Mouse (Mus musculus): Measurements from ENCODE around the gene Alpl. TPM values are rescaled to one million over a fixed set of nuclear protein-coding genes. Genes with fewer than 3 reads are reported as not detected.

The Alpl gene
- polyA plus RNA-seq, 1 experiment from 2014 or later, result 6.1 TPM

GRCm38 (mm10) chr4:137705379-137705778, 90.8 kb downstream of the Alpl start:
- Histone ChIP-seq H3K4me1 (ENCODE audit: control insufficient read depth, insufficient read depth, low read length) (peaks cover 15% of the 10 kb centered on the region), H3K36me3 (ENCODE audit: control insufficient read depth, insufficient read depth, low read length) (no peaks in the 10 kb centered on the region), H3K27ac (replicated peaks; ENCODE audit: low read depth, low read length) (no peak overlapping the region), H3K27me3 (ENCODE audit: control insufficient read depth, insufficient read depth, low read length) (no peaks in the 10 kb centered on the region), H3K9me3 (ENCODE audit: control insufficient read depth, low read length) (no peaks in the 10 kb centered on the region), H3K9ac (replicated peaks; ENCODE audit: low read length) (no peak overlapping the region), H3K4me2 (ENCODE audit: low read length) (no peak overlapping the region), H3K4me3 (replicated peaks; ENCODE audit: low read depth, low read length) (no peak overlapping the region)
- 84% methylated on average over 5 of the region's 5 CpGs for WGBS
- ATAC-seq (ENCODE audit: low FRiP score, low TSS enrichment) (no peak), DNase-seq (no peak)

DNA sequence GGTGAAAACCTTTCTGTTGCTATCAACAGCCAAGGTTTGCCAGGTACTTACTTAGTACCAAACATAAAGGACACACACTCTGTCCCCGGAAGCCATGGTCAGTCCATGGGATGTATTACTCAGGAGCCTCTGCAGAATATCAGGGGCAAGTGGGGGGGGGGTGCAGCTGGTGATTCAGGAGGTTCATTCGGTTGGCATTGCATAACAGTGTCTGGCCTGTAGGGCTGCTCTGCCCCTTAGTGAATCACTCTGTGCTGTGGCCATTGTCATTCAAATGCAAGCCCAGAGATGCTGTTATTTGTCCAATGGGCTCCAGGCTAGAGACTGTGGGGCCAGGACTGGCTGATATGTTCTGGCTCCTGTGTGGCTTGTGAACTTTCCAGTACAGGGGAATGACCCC, 91.6 kb downstream of the Alpl start:
- no peaks in the 10 kb centered on the region for H3K9me3 ChIP-seq (ENCODE audit: control insufficient read depth, low read length)
- H3K4me3 ChIP-seq (replicated peaks; ENCODE audit: low read depth, low read length), result no peak overlapping the region
- H3K4me2 ChIP-seq (ENCODE audit: low read length), result no peak overlapping the region
- WGBS, result 41% methylated on average over 2 of the region's 2 CpGs
- H3K27me3 ChIP-seq (ENCODE audit: control insufficient read depth, insufficient read depth, low read length), result no peaks in the 10 kb centered on the region
- no peaks in the 10 kb centered on the region for H3K36me3 ChIP-seq (ENCODE audit: control insufficient read depth, insufficient read depth, low read length)
- H3K9ac ChIP-seq (replicated peaks; ENCODE audit: low read length), result no peak overlapping the region
- ATAC-seq (ENCODE audit: low FRiP score, low TSS enrichment), result no peak
- no peak overlapping the region for H3K27ac ChIP-seq (replicated peaks; ENCODE audit: low read depth, low read length)
- no peak for DNase-seq
- peaks cover 14% of the 10 kb centered on the region for H3K4me1 ChIP-seq (ENCODE audit: control insufficient read depth, insufficient read depth, low read length)

GRCm38 (mm10) chr4:137703077-137703476, 93.1 kb downstream of the Alpl start:
- H3K4me1 ChIP-seq (ENCODE audit: control insufficient read depth, insufficient read depth, low read length), result peaks cover 11% of the 10 kb centered on the region
- no peaks in the 10 kb centered on the region for H3K9me3 ChIP-seq (ENCODE audit: control insufficient read depth, low read length)
- DNase-seq (no peak), ATAC-seq (ENCODE audit: low FRiP score, low TSS enrichment) (no peak)
- H3K4me2 ChIP-seq (ENCODE audit: low read length), result no peak overlapping the region
- no peak overlapping the region for H3K4me3 ChIP-seq (replicated peaks; ENCODE audit: low read depth, low read length)
- H3K27ac ChIP-seq (replicated peaks; ENCODE audit: low read depth, low read length), result no peak overlapping the region
- no peak overlapping the region for H3K9ac ChIP-seq (replicated peaks; ENCODE audit: low read length)
- no peaks in the 10 kb centered on the region for H3K27me3 ChIP-seq (ENCODE audit: control insufficient read depth, insufficient read depth, low read length)
- no peaks in the 10 kb centered on the region for H3K36me3 ChIP-seq (ENCODE audit: control insufficient read depth, insufficient read depth, low read length)
- 86% methylated on average over 5 of the region's 5 CpGs for WGBS

DNA sequence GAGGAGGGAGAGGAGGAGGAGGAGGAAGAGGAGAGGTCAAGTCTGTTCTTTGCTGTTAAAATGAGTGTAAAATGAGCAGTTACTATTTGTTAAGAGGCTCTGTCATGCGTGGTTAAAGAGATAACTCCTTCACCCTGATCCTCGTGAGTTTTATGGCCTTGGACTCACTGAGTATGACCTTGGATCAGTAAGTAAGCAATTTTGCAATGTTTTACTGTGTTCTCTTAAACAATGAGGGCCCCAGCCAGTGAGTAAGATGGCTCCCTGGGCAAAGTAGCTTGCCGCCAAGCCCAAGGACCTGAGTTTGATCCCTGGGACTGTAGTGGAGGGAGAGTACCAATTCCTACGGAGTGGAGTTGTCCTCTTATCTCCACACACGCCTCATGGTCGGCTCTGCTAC, 95.2 kb downstream of the Alpl start:
- H3K4me3 ChIP-seq (replicated peaks; ENCODE audit: low read depth, low read length), result no peak overlapping the region
- DNase-seq (no peak), ATAC-seq (ENCODE audit: low FRiP score, low TSS enrichment) (no peak)
- 75% methylated on average over 6 of the region's 6 CpGs for WGBS
- H3K4me2 ChIP-seq (ENCODE audit: low read length), result no peak overlapping the region
- H3K36me3 ChIP-seq (ENCODE audit: control insufficient read depth, insufficient read depth, low read length), result no peaks in the 10 kb centered on the region
- no peak overlapping the region for H3K27ac ChIP-seq (replicated peaks; ENCODE audit: low read depth, low read length)
- no peaks in the 10 kb centered on the region for H3K4me1 ChIP-seq (ENCODE audit: control insufficient read depth, insufficient read depth, low read length)
- H3K9ac ChIP-seq (replicated peaks; ENCODE audit: low read length), result no peak overlapping the region
- H3K9me3 ChIP-seq (ENCODE audit: control insufficient read depth, low read length), result no peaks in the 10 kb centered on the region
- H3K27me3 ChIP-seq (ENCODE audit: control insufficient read depth, insufficient read depth, low read length), result no peaks in the 10 kb centered on the region

GRCm38 (mm10) chr4:137699264-137700211, 96.6 kb downstream of the Alpl start:
- no peak overlapping the region for H3K4me3 ChIP-seq (replicated peaks; ENCODE audit: low read depth, low read length)
- no peaks in the 10 kb centered on the region for H3K4me1 ChIP-seq (ENCODE audit: control insufficient read depth, insufficient read depth, low read length)
- no peak overlapping the region for H3K9ac ChIP-seq (replicated peaks; ENCODE audit: low read length)
- WGBS, result 53% methylated on average over 21 of the region's 21 CpGs
- H3K27me3 ChIP-seq (ENCODE audit: control insufficient read depth, insufficient read depth, low read length), result no peaks in the 10 kb centered on the region
- no peaks in the 10 kb centered on the region for H3K36me3 ChIP-seq (ENCODE audit: control insufficient read depth, insufficient read depth, low read length)
- DNase-seq (no peak), ATAC-seq (ENCODE audit: low FRiP score, low TSS enrichment) (no peak)
- H3K27ac ChIP-seq (replicated peaks; ENCODE audit: low read depth, low read length), result no peak overlapping the region
- H3K9me3 ChIP-seq (ENCODE audit: control insufficient read depth, low read length), result no peaks in the 10 kb centered on the region
- H3K4me2 ChIP-seq (ENCODE audit: low read length), result no peak overlapping the region

GRCm38 (mm10) chr4:137698076-137698985, 97.9 kb downstream of the Alpl start:
- WGBS, result 89% methylated on average over 7 of the region's 7 CpGs
- no peak for ATAC-seq (ENCODE audit: low FRiP score, low TSS enrichment)
- no peak overlapping the region for H3K27ac ChIP-seq (replicated peaks; ENCODE audit: low read depth, low read length)

DNA sequence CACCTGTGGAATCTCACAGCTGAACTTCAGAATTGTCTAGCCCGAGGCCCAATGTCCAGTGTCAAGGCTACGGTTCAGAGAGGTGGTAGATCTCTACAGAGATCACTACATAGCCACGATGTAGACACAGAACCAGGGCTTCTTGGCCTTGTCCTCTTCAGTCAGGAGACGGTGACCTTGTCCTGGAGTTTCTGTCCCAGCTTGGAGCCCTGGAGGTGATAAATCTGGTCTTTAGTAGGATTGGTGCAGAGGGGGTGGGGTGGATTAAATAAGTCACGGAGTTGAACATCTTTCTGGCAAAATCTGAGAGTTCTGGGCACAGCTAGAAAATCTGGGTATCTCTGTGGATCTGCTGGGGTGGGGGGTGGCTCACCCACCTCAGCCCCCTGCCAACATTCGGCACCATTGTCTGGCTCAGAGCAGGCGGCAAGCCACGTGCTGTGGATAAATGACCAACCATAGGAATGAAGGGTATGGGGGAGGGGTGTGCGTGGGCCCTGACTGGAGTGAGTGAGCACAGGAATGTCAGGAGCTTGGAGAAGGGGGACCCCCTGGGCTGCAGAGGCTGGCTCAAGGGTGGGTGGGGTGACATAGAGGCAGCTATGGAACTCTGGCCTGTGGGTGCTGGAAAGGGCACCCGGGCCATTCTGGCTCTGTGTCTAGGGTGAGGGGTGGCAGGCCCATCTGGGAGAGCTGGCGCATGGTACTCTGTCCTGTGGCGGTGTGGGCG, 98.9 kb downstream of the Alpl start:
- DNase-seq, result no peak
- no peak overlapping the region for H3K4me3 ChIP-seq (replicated peaks; ENCODE audit: low read depth, low read length)
- no peak for ATAC-seq (ENCODE audit: low FRiP score, low TSS enrichment)
- no peak overlapping the region; the same call in 1 of the 2 replicates for H3K9ac ChIP-seq (replicated peaks; ENCODE audit: low read length)
- no peaks in the 10 kb centered on the region for H3K4me1 ChIP-seq (ENCODE audit: control insufficient read depth, insufficient read depth, low read length)
- no peak overlapping the region for H3K27ac ChIP-seq (replicated peaks; ENCODE audit: low read depth, low read length)
- H3K36me3 ChIP-seq (ENCODE audit: control insufficient read depth, insufficient read depth, low read length), result no peaks in the 10 kb centered on the region
- no peaks in the 10 kb centered on the region for H3K27me3 ChIP-seq (ENCODE audit: control insufficient read depth, insufficient read depth, low read length)
- H3K4me2 ChIP-seq (ENCODE audit: low read length), result no peak overlapping the region
- 71% methylated on average over 13 of the region's 13 CpGs for WGBS
- no peaks in the 10 kb centered on the region for H3K9me3 ChIP-seq (ENCODE audit: control insufficient read depth, low read length)

More at GRCm38 (mm10) chr4:137698076-137698985, 97.9 kb downstream of the Alpl start:
- DNase-seq, result no peak
- H3K4me3 ChIP-seq (replicated peaks; ENCODE audit: low read depth, low read length), result no peak overlapping the region
- H3K4me2 ChIP-seq (ENCODE audit: low read length), result no peak overlapping the region
- H3K9ac ChIP-seq (replicated peaks; ENCODE audit: low read length), result no peak overlapping the region
- H3K4me1 ChIP-seq (ENCODE audit: control insufficient read depth, insufficient read depth, low read length), result no peaks in the 10 kb centered on the region
- H3K36me3 ChIP-seq (ENCODE audit: control insufficient read depth, insufficient read depth, low read length), result no peaks in the 10 kb centered on the region
- no peaks in the 10 kb centered on the region for H3K27me3 ChIP-seq (ENCODE audit: control insufficient read depth, insufficient read depth, low read length)
- H3K9me3 ChIP-seq (ENCODE audit: control insufficient read depth, low read length), result no peaks in the 10 kb centered on the region

DNA sequence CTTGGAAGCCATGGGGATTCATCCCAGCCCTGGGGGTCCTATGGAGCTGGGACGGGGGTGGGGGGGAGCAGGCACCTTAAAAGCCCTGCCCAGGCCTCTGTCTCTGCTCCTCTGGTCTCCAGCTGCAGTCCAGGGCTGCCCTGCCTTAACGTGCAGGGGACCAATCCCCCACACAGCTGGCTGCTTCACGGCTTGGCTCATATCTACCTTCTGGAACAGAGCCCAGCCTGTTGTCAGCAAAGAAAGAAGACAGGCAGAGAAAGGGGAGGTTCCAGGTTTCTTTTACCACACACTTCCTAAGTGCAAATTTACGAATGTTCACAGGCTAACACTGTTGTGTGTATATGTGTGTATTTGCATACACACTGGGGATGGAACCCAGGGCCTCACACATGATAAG, 100.3 kb downstream of the Alpl start:
- Histone ChIP-seq H3K4me2 (ENCODE audit: low read length) (no peak overlapping the region), H3K9ac (replicated peaks; ENCODE audit: low read length) (no peak overlapping the region), H3K9me3 (ENCODE audit: control insufficient read depth, low read length) (no peaks in the 10 kb centered on the region), H3K36me3 (ENCODE audit: control insufficient read depth, insufficient read depth, low read length) (no peaks in the 10 kb centered on the region), H3K27me3 (ENCODE audit: control insufficient read depth, insufficient read depth, low read length) (no peaks in the 10 kb centered on the region), H3K4me3 (replicated peaks; ENCODE audit: low read depth, low read length) (no peak overlapping the region), H3K27ac (replicated peaks; ENCODE audit: low read depth, low read length) (0 out of 2 replicates have a peak overlapping the region, but pooled peaks have one; percentile 8), H3K4me1 (ENCODE audit: control insufficient read depth, insufficient read depth, low read length) (no peaks in the 10 kb centered on the region)
- DNase-seq, result peak; percentile 39
- no peak for ATAC-seq (ENCODE audit: low FRiP score, low TSS enrichment)
- WGBS, result 32% methylated on average over 4 of the region's 4 CpGs

All from midbrain, embryonic 14.5 days (tissue).